Mouse (Mus musculus): ENCODE results near the gene Parp14. TPM values are rescaled to one million over a fixed set of nuclear protein-coding genes. Genes with fewer than 3 reads are reported as not detected.

Parp14 gene
- polyA plus RNA-seq, 1 experiment from 2014 or later: 2.2 TPM

DNA sequence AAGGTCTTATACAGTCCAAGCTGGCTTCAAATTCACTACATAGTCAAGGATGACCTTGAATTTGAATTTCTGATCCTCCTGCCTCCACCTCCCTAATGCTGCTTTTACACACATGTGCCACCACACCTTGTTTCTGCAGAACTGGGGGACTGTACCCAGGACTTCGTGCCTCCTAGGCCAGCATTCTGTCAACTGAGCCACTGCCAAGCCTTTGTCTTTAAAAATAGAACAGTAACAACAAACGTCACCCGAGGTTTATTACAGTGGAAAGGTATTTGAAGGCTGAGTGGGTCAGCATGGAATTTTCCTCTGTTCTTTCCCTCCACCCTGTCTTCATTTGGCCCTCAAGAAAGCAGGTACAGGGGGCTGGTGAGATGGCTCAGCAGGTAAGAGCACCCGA, 15.5 kb downstream of the Parp14 start:
- H3K9me3 ChIP-seq (ENCODE audit: control insufficient read depth, low read length): no peaks in the 10 kb centered on the region
- no peak overlapping the region for H3K9ac ChIP-seq (ENCODE audit: low read depth, low read length)
- 79% methylated on average over 4 of the region's 4 CpGs for WGBS
- no peaks in the 10 kb centered on the region for H3K4me1 ChIP-seq (ENCODE audit: control insufficient read depth, insufficient read depth, low read length)
- H3K36me3 ChIP-seq (ENCODE audit: control insufficient read depth, insufficient read depth, low read length): no peaks in the 10 kb centered on the region
- H3K4me2 ChIP-seq (ENCODE audit: low read depth, low read length): no peak overlapping the region
- no peaks in the 10 kb centered on the region for H3K27me3 ChIP-seq (replicated peaks; ENCODE audit: control insufficient read depth, insufficient read depth, low read length)
- no peak for ATAC-seq
- H3K4me3 ChIP-seq (ENCODE audit: low read length): no peak overlapping the region
- no peak overlapping the region for H3K27ac ChIP-seq (ENCODE audit: low read length)

GRCm38 (mm10) chr16:35847138-35847537, 24.2 kb downstream of the Parp14 start:
- no peak overlapping the region for H3K4me3 ChIP-seq (ENCODE audit: low read length)
- ATAC-seq: no peak
- no peak overlapping the region for H3K27ac ChIP-seq (ENCODE audit: low read length)
- no peaks in the 10 kb centered on the region for H3K36me3 ChIP-seq (ENCODE audit: control insufficient read depth, insufficient read depth, low read length)
- H3K4me1 ChIP-seq (ENCODE audit: control insufficient read depth, insufficient read depth, low read length): no peaks in the 10 kb centered on the region
- H3K9ac ChIP-seq (ENCODE audit: low read depth, low read length): no peak overlapping the region
- no peaks in the 10 kb centered on the region for H3K27me3 ChIP-seq (replicated peaks; ENCODE audit: control insufficient read depth, insufficient read depth, low read length)
- H3K4me2 ChIP-seq (ENCODE audit: low read depth, low read length): no peak overlapping the region
- H3K9me3 ChIP-seq (ENCODE audit: control insufficient read depth, low read length): no peaks in the 10 kb centered on the region

DNA sequence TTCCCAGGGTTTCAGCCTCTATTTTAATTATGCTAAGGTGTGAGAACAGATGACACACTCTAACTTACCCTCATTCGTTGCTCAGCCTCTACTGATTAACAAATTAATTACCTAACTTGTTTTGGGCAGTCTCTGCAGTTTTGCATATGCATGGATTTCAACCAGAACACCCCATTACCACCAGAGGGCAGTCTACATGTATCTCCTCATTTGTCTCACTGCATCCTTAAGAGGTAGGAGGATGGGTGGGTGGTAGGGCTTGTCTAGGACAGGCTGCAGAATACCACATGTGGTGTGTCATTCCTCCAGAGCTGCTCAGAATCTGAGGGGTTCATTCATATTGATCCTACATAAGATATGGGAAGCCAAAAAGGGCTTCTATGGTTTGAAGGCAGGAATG, 31.7 kb downstream of the Parp14 start:
- no peaks in the 10 kb centered on the region for H3K27me3 ChIP-seq (replicated peaks; ENCODE audit: control insufficient read depth, insufficient read depth, low read length)
- no peak overlapping the region for H3K27ac ChIP-seq (ENCODE audit: low read length)
- no peaks in the 10 kb centered on the region for H3K36me3 ChIP-seq (ENCODE audit: control insufficient read depth, insufficient read depth, low read length)
- H3K4me3 ChIP-seq (ENCODE audit: low read length): no peak overlapping the region
- H3K4me2 ChIP-seq (ENCODE audit: low read depth, low read length): no peak overlapping the region
- H3K9me3 ChIP-seq (ENCODE audit: control insufficient read depth, low read length): no peaks in the 10 kb centered on the region
- no peaks in the 10 kb centered on the region for H3K4me1 ChIP-seq (ENCODE audit: control insufficient read depth, insufficient read depth, low read length)
- no peak overlapping the region for H3K9ac ChIP-seq (ENCODE audit: low read depth, low read length)
- no peak for ATAC-seq
- 16% methylated on average over 1 of the region's 1 CpGs for WGBS

GRCm38 (mm10) chr16:35834653-35835052, 36.7 kb downstream of the Parp14 start:
- Histone ChIP-seq H3K4me2 (ENCODE audit: low read depth, low read length) (no peak overlapping the region), H3K4me1 (ENCODE audit: control insufficient read depth, insufficient read depth, low read length) (no peaks in the 10 kb centered on the region), H3K9me3 (ENCODE audit: control insufficient read depth, low read length) (no peaks in the 10 kb centered on the region), H3K27me3 (replicated peaks; ENCODE audit: control insufficient read depth, insufficient read depth, low read length) (no peaks in the 10 kb centered on the region), H3K27ac (ENCODE audit: low read length) (no peak overlapping the region), H3K36me3 (ENCODE audit: control insufficient read depth, insufficient read depth, low read length) (no peaks in the 10 kb centered on the region), H3K4me3 (ENCODE audit: low read length) (no peak overlapping the region), H3K9ac (ENCODE audit: low read depth, low read length) (no peak overlapping the region)
- no peak for ATAC-seq
- WGBS: 87% methylated on average over 8 of the region's 8 CpGs

- Histone ChIP-seq H3K4me2 (ENCODE audit: low read depth, low read length) (no peak overlapping the region), H3K9me3 (ENCODE audit: control insufficient read depth, low read length) (no peaks in the 10 kb centered on the region), H3K36me3 (ENCODE audit: control insufficient read depth, insufficient read depth, low read length) (no peaks in the 10 kb centered on the region), H3K4me3 (ENCODE audit: low read length) (no peak overlapping the region), H3K9ac (ENCODE audit: low read depth, low read length) (no peak overlapping the region), H3K27ac (ENCODE audit: low read length) (no peak overlapping the region), H3K4me1 (ENCODE audit: control insufficient read depth, insufficient read depth, low read length) (no peaks in the 10 kb centered on the region), H3K27me3 (replicated peaks; ENCODE audit: control insufficient read depth, insufficient read depth, low read length) (no peaks in the 10 kb centered on the region)
- no peak for ATAC-seq
- 82% methylated on average over 3 of the region's 3 CpGs for WGBS
These were observed 38.4 kb downstream of the Parp14 start for GRCm38 (mm10) chr16:35832926-35833325.

DNA sequence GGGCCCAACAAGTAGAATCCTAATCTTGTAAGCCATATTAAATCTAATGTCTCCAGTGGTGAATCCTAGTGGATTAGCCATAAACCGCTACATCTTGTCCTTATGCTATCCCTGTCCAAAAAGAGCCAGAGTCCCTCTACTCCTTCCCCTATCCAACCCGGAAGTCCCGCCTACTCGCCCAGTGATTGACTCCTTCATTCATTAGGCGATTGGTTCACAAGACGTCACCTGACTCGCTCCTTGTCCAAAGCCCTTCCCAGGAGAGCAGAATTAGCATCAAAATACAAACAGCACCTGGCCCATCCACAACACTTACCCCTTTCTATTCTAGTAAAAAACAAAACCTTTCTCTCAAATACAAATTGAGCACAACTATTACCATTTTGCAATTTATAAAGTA, 41.3 kb downstream of the Parp14 start:
- Histone ChIP-seq H3K4me1 (ENCODE audit: control insufficient read depth, insufficient read depth, low read length) (no peaks in the 10 kb centered on the region), H3K4me3 (ENCODE audit: low read length) (no peak overlapping the region), H3K27ac (ENCODE audit: low read length) (no peak overlapping the region), H3K9ac (ENCODE audit: low read depth, low read length) (no peak overlapping the region), H3K36me3 (ENCODE audit: control insufficient read depth, insufficient read depth, low read length) (peaks cover 3% of the 10 kb centered on the region; the same call in 1 of the 2 replicates), H3K9me3 (ENCODE audit: control insufficient read depth, low read length) (no peaks in the 10 kb centered on the region), H3K27me3 (replicated peaks; ENCODE audit: control insufficient read depth, insufficient read depth, low read length) (no peaks in the 10 kb centered on the region), H3K4me2 (ENCODE audit: low read depth, low read length) (no peak overlapping the region)
- WGBS: 43% methylated on average over 7 of the region's 7 CpGs
- no peak for ATAC-seq

DNA sequence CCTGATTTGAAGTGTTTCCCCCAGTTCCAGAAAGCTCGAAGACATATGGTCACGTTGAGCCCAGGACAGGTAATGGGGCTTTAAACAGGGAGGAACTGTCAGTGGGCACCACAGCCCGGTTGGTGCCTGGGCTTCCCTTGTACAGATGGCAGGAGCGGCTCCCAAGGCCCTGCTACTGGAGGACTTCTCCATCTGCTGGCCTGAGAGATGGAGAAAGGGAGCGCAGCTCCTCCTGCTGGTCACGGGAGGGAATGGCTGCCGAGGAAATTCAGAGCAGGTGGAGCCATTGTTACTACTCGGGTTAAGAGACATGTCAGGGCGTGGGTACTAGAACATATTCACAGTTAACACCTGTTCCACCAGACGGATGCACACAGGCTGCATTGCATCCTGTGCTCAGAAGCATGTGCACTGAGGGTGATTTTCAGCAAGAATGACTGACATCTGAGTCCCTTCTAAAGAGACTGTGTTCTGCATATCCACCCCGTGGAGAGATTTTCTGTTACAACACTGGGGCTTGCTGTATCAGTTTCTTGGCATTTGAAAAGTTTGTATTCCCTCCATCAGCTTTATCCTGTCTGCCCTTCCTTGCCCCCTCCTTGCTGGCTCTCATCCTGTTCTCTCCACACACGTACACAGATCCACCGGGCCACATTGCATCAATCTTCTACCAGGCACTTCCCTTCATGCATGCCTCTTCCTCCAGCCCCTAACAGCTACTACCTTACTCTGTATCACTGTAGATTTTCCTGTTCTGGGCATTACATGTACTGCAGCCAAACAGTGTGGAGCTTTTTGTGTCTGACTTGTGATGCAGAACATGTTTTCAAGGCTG, 53.9 kb downstream of the Parp14 start:
- Histone ChIP-seq H3K36me3 (ENCODE audit: control insufficient read depth, insufficient read depth, low read length) (no peaks in the 10 kb centered on the region), H3K27me3 (replicated peaks; ENCODE audit: control insufficient read depth, insufficient read depth, low read length) (no peaks in the 10 kb centered on the region), H3K9me3 (ENCODE audit: control insufficient read depth, low read length) (no peaks in the 10 kb centered on the region), H3K4me1 (ENCODE audit: control insufficient read depth, insufficient read depth, low read length) (0 out of 2 replicates have a peak, but pooled peaks cover 3% of the 10 kb centered on the region), H3K27ac (ENCODE audit: low read length) (no peak overlapping the region), H3K4me2 (ENCODE audit: low read depth, low read length) (no peak overlapping the region), H3K4me3 (ENCODE audit: low read length) (no peak overlapping the region), H3K9ac (ENCODE audit: low read depth, low read length) (no peak overlapping the region)
- 37% methylated on average over 13 of the region's 13 CpGs for WGBS
- ATAC-seq: peak; percentile 57

- H3K4me1 ChIP-seq (ENCODE audit: control insufficient read depth, insufficient read depth, low read length): 0 out of 2 replicates have a peak, but pooled peaks cover 3% of the 10 kb centered on the region
- H3K4me3 ChIP-seq (ENCODE audit: low read length): no peak overlapping the region
- WGBS: 50% methylated on average over 3 of the region's 3 CpGs
- peak overlapping the region; percentile 9; the same call in 1 of the 2 replicates for H3K4me2 ChIP-seq (ENCODE audit: low read depth, low read length)
- peak; percentile 92 for ATAC-seq
- no peaks in the 10 kb centered on the region for H3K36me3 ChIP-seq (ENCODE audit: control insufficient read depth, insufficient read depth, low read length)
- no peak overlapping the region for H3K9ac ChIP-seq (ENCODE audit: low read depth, low read length)
- H3K27me3 ChIP-seq (replicated peaks; ENCODE audit: control insufficient read depth, insufficient read depth, low read length): no peaks in the 10 kb centered on the region
- peak overlapping the region; percentile 41; the same call in 1 of the 2 replicates for H3K27ac ChIP-seq (ENCODE audit: low read length)
- H3K9me3 ChIP-seq (ENCODE audit: control insufficient read depth, low read length): no peaks in the 10 kb centered on the region
These were observed 58.2 kb downstream of the Parp14 start for GRCm38 (mm10) chr16:35813119-35813518.

DNA sequence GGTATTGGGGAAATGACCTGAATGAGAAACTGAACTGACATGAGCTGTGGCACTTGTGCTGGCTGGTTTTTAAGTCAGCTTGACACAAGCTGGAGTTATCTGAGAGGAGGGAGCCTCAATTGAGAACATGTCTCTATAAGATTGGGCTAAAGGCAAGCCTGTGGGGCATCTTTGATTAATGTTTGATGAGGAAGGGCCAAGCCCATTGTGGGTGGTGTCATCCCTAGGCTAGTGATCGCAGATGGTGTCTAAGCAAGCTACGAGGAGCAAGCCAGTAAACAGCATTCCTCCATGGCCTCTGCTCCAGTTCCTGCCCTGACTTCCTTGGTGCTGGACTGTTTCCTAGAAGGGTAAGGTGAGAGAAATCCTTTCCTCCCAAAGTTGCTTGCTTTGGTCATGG, 62.5 kb downstream of the Parp14 start:
- H3K4me3 ChIP-seq (ENCODE audit: low read length): no peak overlapping the region
- WGBS: 96% methylated on average over 2 of the region's 2 CpGs
- H3K9ac ChIP-seq (ENCODE audit: low read depth, low read length): no peak overlapping the region
- no peaks in the 10 kb centered on the region for H3K36me3 ChIP-seq (ENCODE audit: control insufficient read depth, insufficient read depth, low read length)
- no peak overlapping the region for H3K4me2 ChIP-seq (ENCODE audit: low read depth, low read length)
- H3K9me3 ChIP-seq (ENCODE audit: control insufficient read depth, low read length): no peaks in the 10 kb centered on the region
- no peak overlapping the region for H3K27ac ChIP-seq (ENCODE audit: low read length)
- no peaks in the 10 kb centered on the region for H3K27me3 ChIP-seq (replicated peaks; ENCODE audit: control insufficient read depth, insufficient read depth, low read length)
- no peak for ATAC-seq
- H3K4me1 ChIP-seq (ENCODE audit: control insufficient read depth, insufficient read depth, low read length): 0 out of 2 replicates have a peak, but pooled peaks cover 2% of the 10 kb centered on the region

GRCm38 (mm10) chr16:35807663-35807992, 63.7 kb downstream of the Parp14 start:
- no peak overlapping the region for H3K4me2 ChIP-seq (ENCODE audit: low read depth, low read length)
- no peak overlapping the region for H3K4me3 ChIP-seq (ENCODE audit: low read length)
- no peaks in the 10 kb centered on the region for H3K36me3 ChIP-seq (ENCODE audit: control insufficient read depth, insufficient read depth, low read length)
- H3K4me1 ChIP-seq (ENCODE audit: control insufficient read depth, insufficient read depth, low read length): no peaks in the 10 kb centered on the region
- ATAC-seq: peak; percentile 87
- no peak overlapping the region for H3K27ac ChIP-seq (ENCODE audit: low read length)
- 57% methylated on average over 4 of the region's 4 CpGs for WGBS
- H3K9me3 ChIP-seq (ENCODE audit: control insufficient read depth, low read length): no peaks in the 10 kb centered on the region
- H3K27me3 ChIP-seq (replicated peaks; ENCODE audit: control insufficient read depth, insufficient read depth, low read length): no peaks in the 10 kb centered on the region
- H3K9ac ChIP-seq (ENCODE audit: low read depth, low read length): no peak overlapping the region

Measured in intestine, embryonic 16.5 days (tissue).